Mouse (Mus musculus) liver, embryonic 16.5 days (tissue): ENCODE measurements at regions not wholly inside any gene's neighbourhood (a gene's known extent, or its start where the extent isn't known, plus 50 kb on each side); places are given as distances from the start of the nearest gene placed in this dataset.
"Not testable (repeated sequence)": the region's sequence is repeated elsewhere in the genome, so short reads cannot be mapped to it uniquely, and the experiment has no call there.

Experiments used
- ATAC-seq: fragments of 200-750 bp; cut with Nextera tagmentation; 2 replicates; pipeline ENCODE4 v1.8.0; 2017; ENCODE audit warnings: low read depth, mild to moderate bottlenecking, moderate number of reproducible peaks, moderate library complexity
- H3K27ac ChIP-seq: fragments of 300-500 bp; sonication (generic); 2 replicates; pipeline ENCODE4 v1.5.1; 2014; ENCODE audit warnings: mild to moderate bottlenecking, low read length
- H3K27me3 ChIP-seq: fragments of 300-500 bp; sonication (generic); 2 replicates; pipeline ENCODE4 v1.6.1; 2014; ENCODE audit warnings: low read depth, low read length, mixed read lengths; ENCODE audit not compliant: control insufficient read depth, insufficient read depth
- H3K36me3 ChIP-seq: fragments of 300-500 bp; sonication (generic); 2 replicates; pipeline ENCODE4 v1.6.1; 2014; ENCODE audit warnings: mild to moderate bottlenecking; ENCODE audit not compliant: control insufficient read depth, insufficient read depth
- H3K4me1 ChIP-seq: fragments of 300-500 bp; sonication (generic); 2 replicates; pipeline ENCODE4 v1.6.1; 2014; ENCODE audit warnings: low read depth, low read length, mixed read lengths; ENCODE audit not compliant: control insufficient read depth
- H3K4me2 ChIP-seq: fragments of 300-500 bp; sonication (generic); 2 replicates; pipeline ENCODE4 v1.6.1; 2014; ENCODE audit warnings: low read depth, low read length, mixed read lengths
- H3K4me3 ChIP-seq: fragments of 300-500 bp; sonication (generic); 2 replicates; pipeline ENCODE4 v1.5.1; 2014; ENCODE audit warnings: low read depth, mild to moderate bottlenecking, low read length
- H3K9ac ChIP-seq: fragments of 300-500 bp; sonication (generic); 2 replicates; pipeline ENCODE4 v1.6.1; 2014; ENCODE audit warnings: low read depth, low read length
- H3K9me3 ChIP-seq: fragments of 300-500 bp; sonication (generic); replicated peaks from 2 replicates; pipeline ENCODE4 v1.6.1; 2016; ENCODE audit warnings: low read length; ENCODE audit not compliant: control insufficient read depth
- WGBS: fragments of 180-500 bp; shearing (Covaris S2); extraction: QIAGEN DNeasy Blood & Tissue Kit; methylation state at CpG from one replicate; pipeline ENCODE4 v1.1.7; 2014; ENCODE audit not compliant: insufficient replicate concordance; 5-methylcytosine and 5-hydroxymethylcytosine counted together

GRCm38 (mm10) chr1:145139267-145139651, 364.0 kb upstream of the Rgs18 start:
- H3K4me1 ChIP-seq, result no peaks in the 10 kb centered on the region
- H3K9me3 ChIP-seq, result no peaks in the 10 kb centered on the region
- H3K4me3 ChIP-seq, result no peak overlapping the region
- ATAC-seq, result no peak
- H3K27me3 ChIP-seq, result no peaks in the 10 kb centered on the region
- H3K27ac ChIP-seq, result no peak overlapping the region
- H3K36me3 ChIP-seq, result no peaks in the 10 kb centered on the region
- H3K4me2 ChIP-seq, result no peak overlapping the region
- H3K9ac ChIP-seq, result no peak overlapping the region

GRCm38 (mm10) chr1:145138452-145139266, 363.4 kb upstream of the Rgs18 start:
- no peaks in the 10 kb centered on the region for H3K9me3 ChIP-seq
- 9% methylated on average over 2 of the region's 2 CpGs for WGBS
- no peak overlapping the region for H3K27ac ChIP-seq
- no peaks in the 10 kb centered on the region for H3K27me3 ChIP-seq
- H3K4me2 ChIP-seq, result no peak overlapping the region
- ATAC-seq, result peak; percentile 69
- no peaks in the 10 kb centered on the region for H3K36me3 ChIP-seq
- H3K9ac ChIP-seq, result no peak overlapping the region
- H3K4me3 ChIP-seq, result no peak overlapping the region
- no peaks in the 10 kb centered on the region for H3K4me1 ChIP-seq

- H3K27ac ChIP-seq, result no peak overlapping the region
- no peak overlapping the region for H3K4me2 ChIP-seq
- ATAC-seq, result no peak
- 47% methylated on average over 1 of the region's 1 CpGs for WGBS
- no peak overlapping the region for H3K9ac ChIP-seq
- H3K27me3 ChIP-seq, result no peaks in the 10 kb centered on the region
- no peaks in the 10 kb centered on the region for H3K36me3 ChIP-seq
- H3K4me3 ChIP-seq, result no peak overlapping the region
- H3K9me3 ChIP-seq, result no peaks in the 10 kb centered on the region
- no peaks in the 10 kb centered on the region for H3K4me1 ChIP-seq
These were observed 355.8 kb upstream of the Rgs18 start for GRCm38 (mm10) chr1:145131020-145131419.

GRCm38 (mm10) chr1:145113171-145113570, 337.9 kb upstream of the Rgs18 start:
- 61% methylated on average over 1 of the region's 1 CpGs for WGBS
- Histone ChIP-seq H3K9me3 (no peaks in the 10 kb centered on the region), H3K4me3 (no peak overlapping the region), H3K27me3 (no peaks in the 10 kb centered on the region), H3K9ac (no peak overlapping the region), H3K4me2 (no peak overlapping the region), H3K27ac (no peak overlapping the region), H3K36me3 (no peaks in the 10 kb centered on the region), H3K4me1 (no peaks in the 10 kb centered on the region)
- ATAC-seq, result no peak

GRCm38 (mm10) chr1:145106771-145107170, 331.5 kb upstream of the Rgs18 start:
- H3K27me3 ChIP-seq, ATAC-seq, H3K27ac ChIP-seq, H3K4me1 ChIP-seq, H3K36me3 ChIP-seq, H3K9me3 ChIP-seq, H3K4me3 ChIP-seq, H3K9ac ChIP-seq, H3K4me2 ChIP-seq: not testable (repeated sequence)
- 66% methylated on average over 4 of the region's 4 CpGs for WGBS

GRCm38 (mm10) chr1:145065255-145065854, 290.1 kb upstream of the Rgs18 start:
- no peak overlapping the region for H3K4me2 ChIP-seq
- no peak overlapping the region for H3K4me3 ChIP-seq
- no peaks in the 10 kb centered on the region for H3K36me3 ChIP-seq
- H3K9me3 ChIP-seq, result no peaks in the 10 kb centered on the region
- no peaks in the 10 kb centered on the region for H3K27me3 ChIP-seq
- no peak overlapping the region for H3K9ac ChIP-seq
- 55% methylated on average over 1 of the region's 1 CpGs for WGBS
- H3K27ac ChIP-seq, result no peak overlapping the region
- no peaks in the 10 kb centered on the region for H3K4me1 ChIP-seq
- ATAC-seq, result no peak

- no peak for ATAC-seq
- Histone ChIP-seq H3K9me3 (no peaks in the 10 kb centered on the region), H3K27me3 (no peaks in the 10 kb centered on the region), H3K9ac (no peak overlapping the region), H3K4me1 (no peaks in the 10 kb centered on the region), H3K4me2 (no peak overlapping the region), H3K4me3 (no peak overlapping the region), H3K27ac (no peak overlapping the region), H3K36me3 (no peaks in the 10 kb centered on the region)
- WGBS, result 69% methylated on average over 3 of the region's 3 CpGs
These were observed 289.1 kb upstream of the Rgs18 start for GRCm38 (mm10) chr1:145064384-145064783.

GRCm38 (mm10) chr1:145015623-145016022, 240.4 kb upstream of the Rgs18 start:
- WGBS, result 74% methylated on average over 4 of the region's 4 CpGs
- no peak overlapping the region for H3K4me2 ChIP-seq

GRCm38 (mm10) chr1:145010833-145011232, 235.6 kb upstream of the Rgs18 start:
- Histone ChIP-seq H3K27me3 (no peaks in the 10 kb centered on the region), H3K36me3 (no peaks in the 10 kb centered on the region), H3K27ac (no peak overlapping the region), H3K4me1 (no peaks in the 10 kb centered on the region), H3K4me2 (no peak overlapping the region), H3K9ac (no peak overlapping the region), H3K4me3 (no peak overlapping the region), H3K9me3 (no peaks in the 10 kb centered on the region)
- ATAC-seq, result no peak

More at GRCm38 (mm10) chr1:145015623-145016022, 240.4 kb upstream of the Rgs18 start:
- H3K9ac ChIP-seq, result no peak overlapping the region
- H3K4me1 ChIP-seq, result no peaks in the 10 kb centered on the region
- ATAC-seq, result no peak
- H3K27me3 ChIP-seq, result no peaks in the 10 kb centered on the region
- no peak overlapping the region for H3K4me3 ChIP-seq
- H3K36me3 ChIP-seq, result no peaks in the 10 kb centered on the region
- H3K9me3 ChIP-seq, result no peaks in the 10 kb centered on the region
- H3K27ac ChIP-seq, result no peak overlapping the region
